Mouse (Mus musculus) gastrocnemius, postnatal 25 days (tissue): ENCODE data around the gene Gm47429. TPM values are rescaled to one million over a fixed set of nuclear protein-coding genes. Genes with fewer than 3 reads are reported as not detected.
A peak's percentile ranks its signal among the peaks of the same experiment; 100 is the strongest.
"Not testable (repeated sequence)": the region's sequence is repeated elsewhere in the genome, so short reads cannot be mapped to it uniquely, and the experiment has no call there.

ENCODE experiments used
- DNase-seq: peaks from one replicate; pipeline ENCODE4 v3.0.0; 2022
- long read RNA-seq, 2 experiments: library from polyadenylated mRNA; stranded (forward); transcript quantifications; one replicate each; pipeline ENCODE4 v2.0.0; 2021
- total RNA-seq, 2 experiments: library from RNA; stranded (reverse); gene quantifications; 1 replicate in 1 of 2; 2 replicates in 1 of 2; pipeline ENCODE4 v1.2.3; 2021

The Gm47429 gene
- not detected for total RNA-seq
- long read RNA-seq, experiment 1: 0 reads
- long read RNA-seq, experiment 2: 0 reads

DNA sequence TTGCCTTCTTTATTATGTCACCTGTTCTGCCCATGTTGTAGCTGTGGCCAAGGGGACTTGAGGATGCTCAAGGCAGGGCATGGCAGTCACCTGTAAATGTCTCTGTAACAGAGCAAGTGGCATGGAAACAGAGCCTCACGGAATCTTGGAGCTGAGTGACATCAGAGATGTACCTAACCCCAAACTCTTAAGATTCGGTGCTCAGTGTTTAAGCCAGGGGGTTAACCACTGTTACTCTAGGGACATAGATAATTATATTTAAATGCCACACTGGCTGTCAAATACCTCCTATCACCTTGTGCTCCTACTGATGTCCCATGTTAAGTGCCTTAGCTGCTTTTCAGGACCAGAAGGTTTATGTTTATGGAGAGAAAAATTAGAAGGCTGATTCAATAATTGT lies at the start of gene Gm47429:
TSS of gene Gm47429 (minus strand) at position 101 of the 400 bp plus-strand sequence.
- no peak for DNase-seq

DNA sequence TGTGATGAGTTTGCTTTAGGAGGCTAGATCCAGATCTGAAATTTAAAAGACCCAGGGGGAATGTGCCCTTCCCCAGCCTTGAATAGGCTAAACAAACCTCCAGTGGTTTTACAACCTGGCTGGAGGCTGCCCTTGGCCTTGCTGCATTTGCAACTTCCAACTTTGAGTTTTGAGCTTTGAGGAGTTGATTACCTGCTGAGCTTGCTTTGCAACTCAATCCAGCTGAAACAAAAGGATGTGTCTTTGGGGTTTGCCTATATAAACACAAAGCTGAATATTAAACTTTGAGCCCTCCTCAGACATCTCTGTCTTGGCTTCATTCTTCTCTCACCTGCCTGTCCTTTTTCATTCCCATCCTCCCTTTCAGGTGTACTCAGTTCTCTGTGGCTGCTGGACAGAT lies 44.8 kb upstream of the Gm47429 start:
- DNase-seq: not testable (repeated sequence)

DNA sequence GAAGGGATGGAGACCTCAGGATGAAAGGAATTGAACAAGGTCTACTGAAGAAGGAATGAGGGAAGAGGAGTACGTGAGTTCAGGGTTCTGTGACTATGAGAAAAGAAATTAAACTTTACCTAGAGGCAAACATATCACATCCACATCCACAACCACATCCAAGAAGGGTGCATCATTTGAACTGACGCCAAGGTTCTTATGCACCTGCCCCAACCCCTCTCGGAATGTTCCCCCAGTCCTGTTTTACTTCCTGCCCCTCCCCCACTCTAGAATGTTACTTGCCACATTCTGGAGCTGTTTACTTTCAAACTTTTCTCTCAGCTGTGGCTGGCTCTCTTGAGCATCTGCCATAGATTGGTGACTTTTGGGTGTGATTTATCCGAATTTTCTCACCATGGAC lies 23.3 kb upstream of the Gm47429 start, which contains the start of gene Nutm2:
TSS of gene Nutm2 (plus strand) at position 301 of the 400 bp plus-strand sequence.
- DNase-seq: no peak

DNA sequence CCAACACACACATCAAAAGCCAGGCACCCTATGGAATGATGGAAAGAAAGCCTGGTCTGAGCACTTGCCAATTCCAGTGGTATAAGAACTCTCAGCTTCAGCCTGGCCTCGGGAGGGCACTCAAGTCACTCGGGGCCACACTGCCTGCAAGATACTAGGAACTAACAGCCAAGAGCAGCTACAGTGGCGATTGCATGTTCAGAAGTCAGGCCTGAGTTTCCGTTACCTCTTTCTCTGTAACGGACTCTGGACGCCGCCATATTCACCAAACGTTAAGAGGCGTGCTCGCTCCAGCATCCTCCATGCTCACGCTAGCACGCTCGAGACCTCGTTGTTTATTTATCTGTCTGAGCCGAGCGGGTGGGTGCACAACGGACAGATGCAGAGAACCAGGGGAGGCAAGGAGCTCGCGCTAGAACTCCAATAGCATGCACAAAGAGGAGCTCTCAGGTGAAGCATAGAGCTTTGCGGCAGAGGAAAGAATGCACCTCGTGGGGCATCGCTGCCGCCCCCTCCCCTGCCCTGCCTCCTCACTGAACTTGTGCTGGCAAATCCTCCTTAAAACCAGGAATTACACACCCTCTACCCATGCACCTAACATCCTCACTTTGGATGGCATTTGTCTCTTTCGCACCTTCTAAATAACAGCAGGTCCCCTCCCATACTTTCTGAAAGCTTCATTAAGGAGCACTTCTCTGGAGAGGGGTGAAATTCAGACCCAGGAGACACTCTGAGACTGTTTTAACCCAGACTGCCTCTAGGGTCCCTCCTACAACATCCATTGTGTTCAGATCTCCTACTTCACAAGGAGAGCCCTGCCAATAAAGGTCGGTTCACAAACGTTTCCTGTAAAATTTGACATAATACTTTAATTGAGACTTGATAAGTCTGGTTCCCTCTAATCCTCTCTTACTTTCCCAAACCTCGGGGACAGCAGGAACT lies 21.2 kb upstream of the Gm47429 start:
- no peak for DNase-seq

DNA sequence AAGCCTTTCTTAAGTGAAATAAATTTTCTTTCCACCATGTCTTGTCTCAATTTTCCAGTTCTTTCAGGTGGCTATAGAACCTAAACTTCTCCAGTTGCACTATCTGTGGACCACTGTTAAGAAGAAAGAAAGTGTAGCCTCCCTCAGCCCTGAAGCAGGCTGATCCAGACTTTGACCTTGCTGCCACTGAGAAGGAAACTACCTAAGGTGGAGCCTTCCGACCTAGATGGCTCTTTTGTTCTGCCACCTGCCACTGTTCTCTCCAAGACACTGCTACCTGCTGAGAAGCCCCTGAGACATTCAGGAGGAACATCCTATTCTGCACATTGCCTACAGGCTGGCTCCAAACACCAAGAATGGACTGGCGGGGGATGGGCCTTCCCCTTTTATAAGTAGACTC lies 16.7 kb upstream of the Gm47429 start:
- not testable (repeated sequence) for DNase-seq

DNA sequence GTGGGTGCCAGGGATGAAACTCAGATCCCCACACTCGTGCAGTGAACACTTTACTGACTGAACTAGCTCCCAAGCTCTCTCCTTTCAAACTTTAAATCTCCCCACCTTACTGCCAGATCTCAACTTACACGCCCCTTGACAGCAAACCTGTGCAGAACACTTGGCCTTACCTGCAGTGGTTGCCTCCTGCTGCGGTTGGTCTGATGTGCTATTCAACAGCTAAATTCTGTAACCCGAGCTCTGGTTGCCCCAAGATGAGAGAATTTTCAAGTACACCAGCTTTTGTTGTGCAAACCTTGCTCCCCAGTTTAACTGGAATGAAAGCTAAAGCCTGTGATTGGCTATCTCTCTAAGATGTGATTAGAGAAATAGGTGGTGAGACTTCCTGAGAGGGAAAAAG lies 9.7 kb upstream of the Gm47429 start:
- DNase-seq: no peak

DNA sequence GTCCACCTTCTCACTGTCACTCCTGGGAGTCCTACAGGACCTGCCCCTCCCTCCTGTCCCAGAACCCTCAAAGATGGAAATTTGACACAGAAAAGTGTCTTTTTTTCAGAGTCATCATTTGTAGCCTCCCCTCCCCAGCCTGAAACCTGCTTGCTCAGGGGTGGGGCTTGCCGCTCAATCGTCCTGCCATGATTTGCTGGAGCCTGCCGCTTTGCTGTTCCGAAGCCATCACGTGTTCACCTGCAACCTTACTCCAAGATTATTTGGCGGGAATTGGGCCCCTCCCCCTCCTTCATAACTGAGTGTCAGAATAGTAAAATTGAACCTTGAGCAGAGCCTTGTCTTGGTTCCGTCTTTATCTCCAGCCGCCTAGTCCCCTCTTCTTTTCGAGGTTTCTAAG lies 8.6 kb upstream of the Gm47429 start:
- not testable (repeated sequence) for DNase-seq

DNA sequence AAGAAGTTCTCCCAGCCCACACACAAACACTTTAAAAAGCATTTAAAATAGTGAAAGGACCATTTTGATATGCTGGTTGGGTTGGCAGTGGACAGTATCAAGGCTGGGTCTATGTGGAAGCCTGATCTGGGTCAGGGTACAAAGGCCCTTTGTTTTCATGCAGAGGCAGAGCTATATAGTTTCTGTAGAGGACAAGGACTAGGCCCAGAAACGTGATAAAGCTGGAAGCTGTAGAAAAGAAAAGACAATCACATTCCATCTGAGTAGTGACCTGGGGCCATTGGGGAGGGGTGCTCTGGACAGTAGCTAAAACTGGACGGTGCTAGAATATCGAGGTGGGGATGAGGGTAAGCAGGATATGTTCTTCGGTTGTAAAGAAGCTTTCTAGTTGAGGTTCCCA lies 1.5 kb upstream of the Gm47429 start:
- no peak for DNase-seq

DNA sequence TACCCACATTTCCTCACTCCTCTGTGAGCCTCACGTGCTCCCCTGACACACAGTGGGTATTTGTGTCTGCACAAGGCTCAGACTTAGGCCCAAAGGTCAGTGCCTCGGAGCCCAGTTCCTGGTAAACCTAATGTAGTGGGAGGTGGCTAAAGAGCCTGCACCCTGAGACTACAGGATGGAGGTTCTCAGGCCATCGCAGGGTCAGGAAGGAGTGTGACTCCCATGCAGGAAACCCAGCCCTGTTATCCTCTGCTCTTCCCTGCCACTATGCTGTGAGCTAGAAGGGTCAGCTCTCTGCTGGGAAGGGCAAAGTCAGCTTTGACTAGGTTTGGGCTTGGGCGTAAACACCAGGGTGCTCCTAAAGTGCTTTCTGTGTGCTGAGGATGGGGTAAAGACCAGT lies 17.0 kb downstream of the Gm47429 start:
- DNase-seq: no peak

DNA sequence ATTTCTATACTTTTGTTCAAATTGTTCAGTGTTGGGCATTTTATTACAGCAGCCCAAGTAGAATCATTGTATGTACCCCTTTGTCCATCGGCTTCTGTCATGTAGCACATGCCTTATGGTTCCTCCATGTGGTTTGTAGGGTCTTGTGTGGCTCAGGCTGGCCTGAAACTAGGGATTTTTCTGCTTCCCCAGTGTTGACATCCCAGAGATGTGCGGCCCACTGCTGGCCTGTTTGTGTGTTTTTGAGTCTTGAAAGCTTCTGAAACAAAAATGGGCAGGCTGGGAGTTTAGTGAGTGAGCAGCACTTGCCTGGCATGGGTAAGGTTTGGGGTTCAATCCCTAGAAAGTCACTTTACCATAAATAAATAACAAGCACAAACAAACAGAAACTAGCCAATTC lies 19.2 kb downstream of the Gm47429 start:
- DNase-seq: no peak

DNA sequence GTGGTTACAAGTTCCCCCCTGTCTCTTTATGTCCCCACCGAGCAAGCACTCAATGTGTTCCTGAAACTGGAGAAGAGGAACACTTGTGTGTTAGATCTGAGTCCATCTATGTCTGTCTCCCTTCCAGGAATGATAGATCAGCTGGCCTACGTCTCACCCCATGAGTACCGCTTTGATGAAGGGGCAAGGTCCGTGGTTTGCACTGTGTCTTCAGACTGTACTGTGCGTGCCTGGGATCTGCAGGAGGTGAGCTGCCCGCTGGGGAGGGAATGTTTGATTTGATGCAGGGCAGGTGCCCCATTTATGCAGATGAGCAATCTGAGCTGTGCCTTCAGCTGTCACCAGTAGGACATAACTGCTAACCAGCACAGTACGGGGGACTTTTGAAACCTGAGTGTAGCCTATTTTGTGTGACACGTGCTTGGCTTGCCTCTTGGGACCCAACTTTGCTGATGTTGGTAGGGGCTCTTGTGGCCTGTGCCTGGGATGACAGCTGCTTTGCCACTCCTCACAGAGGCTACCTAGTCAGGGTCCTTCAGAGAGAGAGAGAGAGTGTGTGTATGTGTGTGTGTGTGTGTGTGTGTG lies 20.0 kb downstream of the Gm47429 start:
- no peak for DNase-seq

DNA sequence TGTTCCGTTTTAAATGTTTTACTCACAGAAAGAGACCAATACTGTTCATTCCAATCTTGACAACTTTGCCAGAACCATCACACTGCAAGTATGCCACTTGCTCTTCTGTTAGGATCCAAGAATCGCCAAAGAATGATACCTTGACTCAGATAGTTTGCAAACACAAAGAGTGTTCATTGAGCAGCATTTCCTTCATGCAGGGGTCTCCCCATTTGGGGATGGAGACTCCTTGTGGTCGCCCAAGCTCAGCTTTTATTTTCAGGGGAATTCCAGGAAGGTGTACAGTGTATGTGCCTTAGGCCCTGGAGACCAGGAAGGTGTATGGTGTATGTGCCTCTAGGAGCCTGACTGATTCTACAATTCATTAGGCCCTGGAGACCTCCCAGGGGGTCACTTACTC lies 25.3 kb downstream of the Gm47429 start:
- no peak for DNase-seq

DNA sequence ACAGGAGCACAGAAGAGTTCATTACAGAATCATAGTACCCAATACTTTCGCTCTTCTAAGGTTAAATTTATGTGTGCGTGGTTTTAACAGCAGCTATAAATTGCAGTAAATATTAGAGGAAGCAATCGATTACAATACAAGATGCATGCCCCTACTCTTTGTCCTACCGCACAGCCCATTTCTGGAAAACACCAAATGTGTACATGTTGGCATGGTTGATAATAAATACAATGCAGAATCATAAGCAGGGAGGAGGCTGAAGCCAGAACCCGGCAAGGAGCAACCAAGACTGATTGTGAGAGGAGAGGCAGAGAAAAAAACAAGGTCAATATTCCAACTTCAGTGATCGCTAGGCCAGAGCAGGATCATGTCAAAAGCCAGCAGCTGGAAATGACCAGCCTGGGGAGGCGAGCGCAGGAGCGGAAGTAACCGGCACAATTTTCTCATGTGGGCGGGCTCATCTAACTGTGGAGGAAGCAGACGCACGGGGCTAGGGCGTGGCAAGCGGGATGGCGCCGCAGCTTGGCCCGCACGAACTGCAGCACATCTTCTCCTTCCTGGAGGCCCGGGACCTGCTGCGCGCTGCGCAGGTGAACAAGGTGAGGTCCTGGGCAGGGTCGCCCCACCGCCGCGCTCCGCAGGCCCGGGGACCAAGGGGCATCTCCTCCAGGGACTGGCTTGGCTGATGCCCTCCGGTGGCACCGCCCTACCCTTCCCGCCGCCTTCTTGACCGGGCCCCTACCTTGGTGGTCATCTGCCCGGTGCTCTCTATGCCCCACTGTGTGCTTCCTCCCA lies 26.1 kb downstream of the Gm47429 start, which contains the start of gene Fbxw17:
TSS of gene Fbxw17 (plus strand) at position 476 of the 795 bp plus-strand sequence.
- DNase-seq: peak; percentile 57

Other genes starting within 250 kb of the Gm47429 start
- gene Gm906, start 193.6 kb downstream of the Gm47429 start, total RNA-seq: not detected
- gene Fbxw17, start 26.0 kb downstream of the Gm47429 start, total RNA-seq: 1 to 10 TPM; 3.5 to 5.1 TPM
- gene Nutm2, start 23.4 kb upstream of the Gm47429 start, total RNA-seq: not detected
- not detected for gene Gm904, start 199.3 kb upstream of the Gm47429 start, total RNA-seq